Comparison of ENCODE assay signal across 8 mouse cellular contexts in genomic region chr6:145746132-145746849, GRCm38 (mm10). TPM values are rescaled to one million over a fixed set of nuclear protein-coding genes. Genes with fewer than 3 reads are reported as not detected.
DNase-seq lines count a peak whose midpoint lies in the region; ATAC-seq and TF ChIP-seq lines count a peak whose summit lies in the region.

Gene Rassf8 (plus strand): TSS chr6:145746748.

- no peaks in the 10 kb centered on the region for H3K9me3 ChIP-seq in hindbrain, postnatal 0 days (ENCODE audit: low read length)

- ATAC-seq in activated CD4-positive, CD25-positive, alpha-beta regulatory T cell, adult 4 months = peak; percentile 90
- peak; percentile 95 for ATAC-seq in hindbrain, postnatal 0 days
- peak; percentile 81 for ATAC-seq in megakaryocyte, adult 5-6 weeks (ENCODE audit: poor library complexity, severe bottlenecking)

- H3K4me2 ChIP-seq in hindbrain, postnatal 0 days (ENCODE audit: low read depth, low read length) = peak within 1 kb of the TSS; percentile 66

- no peaks in the 10 kb centered on the region for H3K27me3 ChIP-seq in hindbrain, postnatal 0 days (ENCODE audit: insufficient read depth, low read length)

- DNase-seq in cerebellum, postnatal 36 days = peak; percentile 79 to 86
- DNase-seq in gastrocnemius, adult 8-10 months (ENCODE audit: low spot score in 2 of 2) = peak; percentile 84 to 88
- DNase-seq in hindbrain, postnatal 0 days (ENCODE audit: low spot score) = peak; percentile 86
- DNase-seq in left cerebral cortex, adult 8-10 months (ENCODE audit: low spot score in 2 of 2) = peak; percentile 57 to 77
- peak; percentile 85 for DNase-seq in right cerebral cortex, adult 18-20 months
- DNase-seq in urinary bladder, postnatal 10 days (ENCODE audit: low spot score) = peak; percentile 58

- no peaks in the 10 kb centered on the region for H3K36me3 ChIP-seq in hindbrain, postnatal 0 days (ENCODE audit: insufficient read depth, low read length)

- H3K4me3 ChIP-seq in hindbrain, postnatal 0 days (ENCODE audit: low read length) = peak within 1 kb of the TSS; percentile 58

- peak within 1 kb of the TSS; percentile 83 for H3K27ac ChIP-seq in hindbrain, postnatal 0 days

- WGBS in hindbrain, postnatal 0 days = 2% methylated on average over 48 of the region's 71 CpGs

- no peak for TF ChIP-seq CTCF in hindbrain, postnatal 0 days (IDR thresholded peaks at IDR 0.05; ENCODE audit: low read depth)

- no peaks in the 10 kb centered on the region for H3K4me1 ChIP-seq in hindbrain, postnatal 0 days (ENCODE audit: insufficient read depth, low read length)

- peak within 1 kb of the TSS; percentile 72 for H3K9ac ChIP-seq in hindbrain, postnatal 0 days (replicated peaks; ENCODE audit: low read length)

RNA-seq across cellular contexts. Expression of gene Rassf8, which starts in this region (rescaled TPM):
- under 1 TPM; 0.19 to 0.32 TPM for polyA plus RNA-seq in activated CD4-positive, CD25-positive, alpha-beta regulatory T cell, adult 4 months (2017; shearing (Covaris generic))
- total RNA-seq in gastrocnemius, adult 8-10 months (2022) = 10 to 100 TPM; 24.1 to 34.3 (median 26.5) TPM
- 15.0 and 18.6 TPM in 2 replicates for total RNA-seq in hindbrain, postnatal 0 days (2014; rRNA removed)
- polyA plus RNA-seq in hindbrain, postnatal 0 days (2015; fragmentation: Nextera tagmentation; extraction: Ambion mirVana) = 5.5 and 6.5 TPM in 2 replicates
- 10 to 100 TPM; 17.1 to 25.1 (median 22.0) TPM for total RNA-seq in left cerebral cortex, adult 8-10 months (2022)
- 13.3 and 16.1 TPM in 2 replicates for total RNA-seq in megakaryocyte, adult 5-6 weeks (2015)
- total RNA-seq in megakaryocyte, adult 5-6 weeks (2017) = 20.7 and 26.0 TPM in 2 replicates

Comparison
In these comparisons a context has a peak if more than half of its experiments do, and no peak if none do; other contexts are left out.
1. Peak in every context shown above with its lines: DNase-seq, ATAC-seq, H3K4me3 ChIP-seq and H3K27ac ChIP-seq.
2. Peak in ATAC-seq in activated CD4-positive, CD25-positive, alpha-beta regulatory T cell, adult 4 months; RNA of the gene not detected or under 1 TPM.